Mouse (Mus musculus) cerebellum, adult 8-10 months (tissue): ENCODE data around the gene Ankub1.
A peak's percentile ranks its signal among the peaks of the same experiment; 100 is the strongest.

Source experiments
- DNase-seq: peaks from one replicate; pipeline ENCODE4 v3.0.0; 2022

Gene Ankub1

DNA sequence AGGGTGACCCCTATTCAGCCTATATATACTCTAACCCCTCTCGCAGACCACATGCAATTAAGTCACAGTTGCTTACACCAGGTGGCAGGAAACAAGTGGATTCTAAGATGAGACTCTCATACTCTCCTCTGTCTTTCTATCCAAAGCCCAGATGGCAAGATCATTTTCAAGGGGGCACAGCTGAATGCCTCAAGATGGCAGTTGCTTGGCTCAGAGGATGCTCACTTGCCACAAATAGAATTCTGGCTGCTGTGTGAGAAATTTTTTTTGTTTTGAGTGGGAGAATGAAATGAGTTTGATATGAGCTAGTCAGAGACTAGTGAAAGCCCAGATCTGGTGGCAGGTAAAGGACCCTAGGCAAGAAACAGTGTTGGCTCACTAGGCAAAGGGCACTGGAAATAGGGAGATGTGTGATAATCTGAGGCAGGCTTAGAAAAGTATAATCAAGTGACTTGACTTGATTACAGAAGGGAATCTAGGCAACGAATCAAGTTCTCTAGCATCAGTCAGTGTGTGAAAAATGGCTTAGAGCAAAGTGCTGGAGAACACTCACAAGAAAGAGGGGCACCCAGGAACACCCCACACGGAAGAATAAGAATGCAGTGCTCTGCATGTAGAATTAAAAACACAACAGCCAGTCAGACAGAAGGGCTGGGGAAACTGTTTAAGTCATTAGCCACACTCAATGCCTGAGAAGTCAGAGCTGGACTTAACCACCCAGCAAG, 57.7 kb downstream of the Ankub1 start:
- DNase-seq = no peak

GRCm38 (mm10) chr3:57626954-57627513, 65.6 kb downstream of the Ankub1 start:
- DNase-seq = no peak

DNA sequence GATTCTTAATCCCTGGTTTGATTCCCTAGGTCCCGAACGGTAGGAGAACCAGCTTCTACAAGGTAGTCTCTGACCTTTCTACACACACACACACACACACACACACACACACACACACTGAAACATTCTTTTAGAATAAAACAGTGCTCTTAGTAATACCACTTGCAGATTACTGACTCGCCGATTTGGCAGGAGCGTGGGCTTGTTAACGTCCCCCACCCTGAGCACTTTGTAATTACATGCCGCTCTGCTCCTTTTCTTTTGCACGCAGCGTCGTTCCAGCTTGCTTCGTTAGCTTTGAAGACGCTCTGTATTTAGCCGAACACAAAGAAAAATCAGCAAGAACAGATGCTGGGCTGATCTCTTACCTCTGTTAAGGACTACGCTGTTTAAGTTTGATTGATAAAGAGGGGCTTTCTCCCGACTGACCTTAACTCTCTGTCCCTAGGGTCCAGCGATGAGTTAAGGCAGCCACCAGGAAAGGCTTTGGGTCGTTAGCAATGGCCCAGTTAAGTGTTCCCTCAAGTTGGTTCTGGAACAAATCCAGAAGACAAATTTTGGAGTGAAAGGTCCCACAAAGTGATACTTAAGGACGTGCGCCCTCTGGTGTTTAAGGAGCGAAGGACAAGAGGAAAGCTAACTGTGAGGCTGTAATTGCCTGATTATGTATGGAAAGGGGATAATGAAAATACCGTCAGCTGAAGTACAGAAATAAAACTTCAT, 67.2 kb downstream of the Ankub1 start:
- peak; percentile 32 for DNase-seq

DNA sequence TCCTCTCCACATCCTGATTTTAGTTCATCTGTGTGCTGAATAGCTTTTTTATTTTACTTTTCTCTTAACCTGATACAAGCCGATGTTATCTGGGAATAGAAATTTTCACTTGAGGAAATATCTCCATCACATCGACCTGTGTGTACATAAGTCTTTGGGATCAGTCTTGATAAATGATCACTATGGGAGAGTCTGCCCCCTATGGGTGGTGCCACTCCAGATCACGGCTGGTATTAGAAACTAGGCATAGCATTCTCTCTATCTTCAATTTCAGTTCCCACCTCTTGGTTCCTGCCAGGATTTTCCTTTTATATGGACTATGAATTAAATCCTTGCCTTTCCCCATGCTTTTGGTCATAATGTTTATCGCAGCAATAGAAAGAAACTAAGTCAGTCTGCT, 72.9 kb downstream of the Ankub1 start:
- DNase-seq = no peak

- DNase-seq = no peak
These were observed 76.9 kb downstream of the Ankub1 start for GRCm38 (mm10) chr3:57615652-57616051.

DNA sequence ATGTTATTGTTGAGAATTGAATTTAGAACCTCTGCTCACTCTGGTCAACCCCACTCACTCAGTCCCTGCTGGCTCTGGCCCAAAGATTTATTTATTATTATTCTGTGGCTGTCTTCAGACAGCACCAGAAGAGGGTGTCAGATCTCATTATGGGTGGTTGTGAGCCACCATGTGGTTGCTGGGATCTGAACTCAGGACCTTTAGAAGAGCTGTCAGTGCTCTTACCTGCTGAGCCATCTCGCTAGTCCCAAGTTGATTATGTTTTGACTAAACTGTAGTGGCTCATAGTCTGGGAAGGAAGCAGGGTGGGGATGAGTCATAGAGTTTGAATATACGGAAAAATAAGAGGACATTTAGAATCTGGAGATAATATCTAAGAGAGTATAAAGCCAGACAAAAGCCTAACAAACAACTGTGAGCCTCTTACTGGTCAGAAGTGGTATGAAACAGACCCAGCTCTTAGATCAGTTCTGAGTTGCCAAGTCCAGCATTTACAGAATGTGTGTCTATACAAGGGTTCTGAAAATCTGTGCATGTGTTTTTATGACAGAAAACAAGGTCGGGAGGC, 80.1 kb downstream of the Ankub1 start:
- DNase-seq = no peak

GRCm38 (mm10) chr3:57611776-57612175, 80.8 kb downstream of the Ankub1 start:
- DNase-seq = no peak
